14 mouse cellular contexts compared by ENCODE assay signal in the genomic region with DNA sequence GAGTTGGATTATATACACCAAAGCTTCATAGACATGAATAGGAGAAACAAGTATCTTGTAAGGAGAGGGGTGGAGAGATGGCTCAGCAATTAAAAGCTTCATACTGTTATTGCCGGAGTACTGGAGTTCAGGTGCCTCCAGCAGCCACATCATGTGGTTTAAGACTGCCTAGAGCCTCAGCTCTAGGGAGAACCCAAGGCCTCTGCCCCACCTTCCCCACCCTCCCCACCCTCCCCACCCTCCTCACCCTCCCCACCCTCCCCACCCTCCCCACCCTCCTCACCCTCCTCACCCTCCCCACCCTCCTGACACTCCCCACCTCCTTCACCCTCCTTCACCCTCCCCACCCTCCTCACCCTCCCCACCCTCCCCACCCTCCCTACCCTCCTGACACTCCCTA.
"Had no signal": no experiment of that assay in that cellular context is flagged by ENCODE, and none has a peak within 500 bp of the region (broad histone marks: within the 10 kb centered on the region; RNA-seq: fewer than 3 reads in every experiment).

No protein-coding gene starts in this region.

- H3K4me2 ChIP-seq: kidney, embryonic 15.5 days; limb, embryonic 12.5 days; limb, embryonic 15.5 days; midbrain, embryonic 11.5 days; midbrain, embryonic 15.5 days; neural tube, embryonic 12.5 days; neural tube, embryonic 15.5 days had no signal

- H3K36me3 ChIP-seq: kidney, embryonic 15.5 days; limb, embryonic 12.5 days; limb, embryonic 15.5 days; midbrain, embryonic 15.5 days; neural tube, embryonic 12.5 days; neural tube, embryonic 15.5 days had no signal

- ATAC-seq: intestine, postnatal 0 days had no signal

- H3K9me3 ChIP-seq: kidney, embryonic 15.5 days; limb, embryonic 12.5 days; limb, embryonic 15.5 days; midbrain, embryonic 15.5 days; neural tube, embryonic 12.5 days; neural tube, embryonic 15.5 days had no signal

- H3K4me3 ChIP-seq: kidney, embryonic 15.5 days; limb, embryonic 12.5 days; limb, embryonic 15.5 days; midbrain, embryonic 15.5 days; neural tube, embryonic 12.5 days; neural tube, embryonic 15.5 days had no signal

- DNase-seq: kidney, adult 2 months; kidney, postnatal 36 days; right cerebral cortex, adult 18-20 months; right cerebral cortex, postnatal 14 days; thymus, adult 18-20 months; thymus, postnatal 4 days had no signal

- H3K9ac ChIP-seq: kidney, embryonic 15.5 days; limb, embryonic 12.5 days; limb, embryonic 15.5 days; midbrain, embryonic 15.5 days; neural tube, embryonic 12.5 days; neural tube, embryonic 15.5 days had no signal

- H3K4me1 ChIP-seq: kidney, embryonic 15.5 days; limb, embryonic 12.5 days; limb, embryonic 15.5 days; midbrain, embryonic 15.5 days; neural tube, embryonic 12.5 days; neural tube, embryonic 15.5 days had no signal

- H3K27ac ChIP-seq: kidney, embryonic 15.5 days; limb, embryonic 12.5 days; limb, embryonic 15.5 days; midbrain, embryonic 15.5 days; neural tube, embryonic 12.5 days; neural tube, embryonic 15.5 days had no signal

- H3K27me3 ChIP-seq: limb, embryonic 12.5 days; limb, embryonic 15.5 days; midbrain, embryonic 15.5 days; neural tube, embryonic 12.5 days; neural tube, embryonic 15.5 days had no signal
